Mouse (Mus musculus): ENCODE measurements around the gene Camkk2.

Gene Camkk2

DNA sequence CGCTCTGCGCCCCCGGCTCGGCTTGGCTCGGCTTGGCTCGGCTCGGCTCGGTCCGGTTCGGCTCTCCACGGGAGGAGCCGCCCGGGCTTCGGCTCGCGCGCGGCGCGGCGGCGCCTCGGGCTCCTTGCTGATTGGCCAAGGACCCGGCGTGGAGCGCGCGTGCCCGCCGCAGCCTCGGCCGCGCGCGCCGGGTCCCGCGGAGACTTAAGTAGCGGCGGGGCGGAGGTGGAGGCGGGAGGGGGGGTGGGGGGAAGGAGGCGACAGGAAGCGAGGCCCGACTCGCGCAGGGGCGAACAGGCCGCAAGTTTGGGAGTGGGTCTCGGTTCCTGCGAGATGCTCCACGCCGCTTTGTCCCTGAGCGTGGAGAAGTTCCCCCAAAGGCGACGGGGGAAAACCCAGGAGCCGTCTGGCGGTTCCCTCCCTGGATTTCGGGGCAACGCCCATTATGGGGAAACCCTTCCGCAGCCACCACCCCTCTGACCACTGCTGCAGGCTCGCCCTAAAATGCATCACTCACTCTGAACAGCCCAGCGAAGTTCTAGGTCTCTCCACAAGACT lies at the start of gene Camkk2:
Camkk2 (minus strand) TSS at position 133 of the 558 bp plus-strand sequence.
- DNase-seq (ENCODE audit: low spot score in 2 of 2) = peak; percentile 66 to 80

DNA sequence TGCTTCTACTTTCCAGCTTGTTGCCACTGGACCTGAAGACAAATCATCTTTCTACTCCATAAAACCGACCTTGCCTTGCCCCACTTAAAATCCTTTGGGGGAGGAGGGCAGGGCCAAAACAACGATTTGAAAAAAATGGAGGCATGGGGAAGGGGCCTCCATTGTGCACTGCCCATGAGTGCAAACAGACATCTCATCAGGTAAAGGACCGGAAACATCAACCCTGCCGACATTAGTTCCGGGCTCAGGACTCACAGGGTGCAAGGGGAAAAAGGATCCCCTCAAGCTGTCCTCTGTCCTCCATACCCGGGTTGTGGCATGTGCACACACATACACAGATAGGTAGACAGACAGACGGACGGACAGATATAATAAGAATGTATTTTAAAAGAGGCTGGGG lies 45.9 kb upstream of the Camkk2 start:
- DNase-seq (ENCODE audit: low spot score in 2 of 2) = no peak

DNA sequence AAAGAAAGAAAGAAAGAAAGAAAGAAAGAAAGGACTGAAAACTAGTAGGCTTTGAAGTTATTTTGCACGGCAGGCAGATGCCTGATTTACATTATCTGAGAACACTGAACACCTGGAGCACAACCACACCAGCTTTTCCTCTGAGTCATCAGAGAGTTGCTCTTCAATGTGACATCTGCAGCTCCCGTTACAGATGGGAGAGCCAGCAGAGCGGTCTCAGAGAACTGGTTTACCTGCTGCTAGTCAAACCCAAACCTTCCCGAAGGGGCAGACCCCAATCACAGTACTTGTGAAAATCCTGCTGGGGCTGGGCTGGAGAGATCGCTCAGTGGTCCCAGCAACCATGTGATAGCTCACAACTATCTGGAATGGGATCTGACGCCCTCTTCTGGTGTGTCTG lies 45.2 kb upstream of the Camkk2 start:
- DNase-seq (ENCODE audit: low spot score in 2 of 2) = peak; percentile 56 to 63

DNA sequence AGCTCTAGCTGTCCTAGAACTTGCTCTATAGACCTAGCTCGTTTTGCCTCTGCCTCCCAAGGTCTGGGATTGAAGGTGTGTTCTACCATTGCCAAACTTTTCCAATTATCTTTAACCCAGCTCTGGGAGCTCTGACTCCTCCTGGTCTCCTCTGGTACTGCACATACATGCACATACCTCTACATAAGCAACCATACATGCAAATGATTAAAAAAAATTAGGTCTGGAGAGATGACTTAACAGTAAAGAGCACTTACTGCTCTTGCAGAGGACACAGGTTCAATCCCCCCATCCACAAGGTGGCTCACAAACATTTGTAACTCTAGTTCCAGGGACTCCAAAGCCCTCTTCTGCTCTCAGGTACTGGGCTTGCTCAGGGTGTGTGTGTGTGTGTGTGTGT lies 44.8 kb upstream of the Camkk2 start:
- DNase-seq (ENCODE audit: low spot score in 2 of 2) = peak in 1 of 2 experiments; percentile 33

DNA sequence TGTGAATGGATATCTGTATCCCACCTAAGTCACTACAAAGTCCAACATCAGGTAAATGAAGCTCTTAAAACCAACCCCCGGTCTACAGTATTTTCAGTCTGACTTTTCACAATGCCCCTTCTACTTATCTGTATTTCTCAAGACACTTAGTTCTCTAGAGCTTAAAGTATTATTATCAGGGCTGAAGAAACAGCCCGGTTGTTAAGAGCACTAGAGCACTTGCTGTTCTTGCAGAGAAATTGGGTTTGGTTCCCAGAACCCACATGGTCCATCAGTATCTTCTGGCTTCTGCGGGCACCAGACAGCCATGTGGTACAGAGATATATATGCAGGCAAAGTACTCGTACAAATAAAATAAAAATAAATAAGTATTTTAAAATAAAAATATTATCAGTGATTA lies 43.2 kb upstream of the Camkk2 start:
- no peak for DNase-seq (ENCODE audit: low spot score in 2 of 2)

DNA sequence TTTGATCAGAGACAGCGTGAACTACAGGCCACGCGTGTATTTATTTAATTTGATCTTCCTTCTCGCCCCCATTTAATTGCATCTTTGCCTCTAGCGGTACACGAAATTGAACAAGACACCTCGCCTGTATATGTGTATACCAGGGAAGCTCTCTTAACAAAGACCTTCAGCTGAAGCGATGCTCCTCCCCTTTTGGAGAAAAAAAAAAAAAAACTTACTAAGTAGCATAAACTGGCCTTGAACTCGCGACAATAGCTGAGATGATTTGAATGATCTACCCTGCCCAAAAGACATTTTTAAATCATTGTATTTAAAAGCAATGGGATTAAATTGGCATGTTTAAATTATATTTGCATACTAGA lies 42.3 kb upstream of the Camkk2 start:
- no peak for DNase-seq (ENCODE audit: low spot score in 2 of 2)

DNA sequence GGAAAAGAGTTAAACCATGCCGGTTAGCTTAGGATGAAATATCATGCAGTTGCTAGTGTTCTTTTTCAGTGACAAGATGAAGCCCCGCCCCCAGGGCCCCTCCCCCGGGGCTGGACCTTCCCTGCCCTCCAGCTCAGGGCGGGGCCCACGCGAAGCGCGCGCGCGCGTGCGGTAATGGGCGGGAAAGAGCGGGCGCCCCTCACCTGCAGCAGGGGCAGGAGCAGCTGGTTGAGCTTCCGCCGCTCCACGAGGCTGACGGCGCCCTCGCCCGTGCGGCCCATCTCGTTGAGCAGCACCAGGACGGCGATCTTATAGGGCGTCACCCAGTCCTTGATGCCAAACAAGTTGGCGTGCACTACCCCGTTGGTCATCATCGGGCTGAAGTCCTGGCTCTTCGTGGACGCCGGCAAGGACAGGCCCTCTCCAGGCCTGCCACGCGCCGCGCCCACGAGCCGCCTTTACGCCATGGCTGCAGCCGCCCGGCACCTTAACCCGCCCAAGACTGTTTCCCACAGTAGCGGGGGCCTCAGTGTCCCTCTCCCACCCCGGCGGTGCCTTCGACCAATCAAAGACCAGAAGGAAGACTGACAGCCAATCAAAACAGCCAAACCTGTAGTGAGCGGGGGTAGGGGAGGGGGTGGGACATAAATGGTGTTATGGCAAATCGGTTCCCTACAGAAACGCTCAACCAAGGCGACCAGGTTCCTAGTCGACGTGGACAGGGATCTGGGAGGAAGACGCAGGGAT lies 41.7 kb upstream of the Camkk2 start, which contains the start of gene Anapc5:
Anapc5 (minus strand) TSS at position 563 of the 747 bp plus-strand sequence.
- peak; percentile 93 to 95 for DNase-seq (ENCODE audit: low spot score in 2 of 2)

DNA sequence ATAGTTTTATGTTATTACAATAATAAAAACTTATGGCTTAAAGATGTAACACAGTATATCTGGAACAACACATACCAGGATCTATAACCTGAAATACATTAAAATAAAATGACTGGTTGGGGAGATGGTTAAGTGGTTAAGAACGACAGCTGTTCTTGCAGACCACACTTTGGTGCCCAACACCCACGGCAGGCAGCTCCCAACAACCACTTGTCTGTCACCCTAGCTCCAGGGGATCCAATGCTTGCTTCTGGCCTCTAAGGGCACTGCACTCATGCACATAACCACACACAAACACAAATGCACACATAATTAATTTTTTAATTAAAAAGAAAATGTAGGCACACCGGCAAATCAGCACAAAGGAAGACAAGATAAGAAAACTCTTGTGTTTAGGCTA lies 33.5 kb upstream of the Camkk2 start:
- DNase-seq (ENCODE audit: low spot score in 2 of 2) = no peak

DNA sequence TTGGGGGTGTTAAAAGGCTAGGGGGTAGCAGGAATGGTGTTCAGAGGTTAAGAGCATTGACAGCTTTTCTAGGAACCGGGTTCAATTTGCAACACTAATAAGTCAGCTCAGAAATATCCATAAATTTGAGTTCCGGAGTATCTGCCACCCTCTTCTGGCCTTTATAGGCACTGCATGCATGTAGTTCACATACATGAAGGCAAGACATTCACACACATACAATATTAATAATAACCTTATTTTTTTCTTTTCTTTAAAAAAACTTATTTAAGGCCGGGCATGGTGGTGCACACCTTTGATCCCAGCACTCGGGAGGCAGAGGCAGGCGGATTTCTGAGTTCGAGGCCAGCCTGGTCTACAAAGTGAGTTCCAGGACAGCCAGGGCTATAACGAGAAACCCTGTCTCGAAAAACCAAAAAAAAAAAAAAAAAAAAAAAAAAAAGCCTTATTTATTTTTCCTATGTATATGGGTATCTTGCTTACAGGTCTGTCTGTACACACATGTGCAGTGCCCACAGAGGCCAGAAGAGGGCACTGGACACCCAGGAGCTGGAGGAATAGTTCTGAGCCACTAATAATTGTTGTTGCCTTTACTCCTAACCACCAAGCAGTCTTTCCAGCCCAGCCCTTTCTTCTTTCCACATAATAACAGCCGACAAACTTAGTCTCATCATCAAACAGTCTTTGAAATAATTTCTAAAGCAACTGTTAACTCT lies 32.3 kb upstream of the Camkk2 start:
- DNase-seq (ENCODE audit: low spot score in 2 of 2) = peak; percentile 56 to 80

DNA sequence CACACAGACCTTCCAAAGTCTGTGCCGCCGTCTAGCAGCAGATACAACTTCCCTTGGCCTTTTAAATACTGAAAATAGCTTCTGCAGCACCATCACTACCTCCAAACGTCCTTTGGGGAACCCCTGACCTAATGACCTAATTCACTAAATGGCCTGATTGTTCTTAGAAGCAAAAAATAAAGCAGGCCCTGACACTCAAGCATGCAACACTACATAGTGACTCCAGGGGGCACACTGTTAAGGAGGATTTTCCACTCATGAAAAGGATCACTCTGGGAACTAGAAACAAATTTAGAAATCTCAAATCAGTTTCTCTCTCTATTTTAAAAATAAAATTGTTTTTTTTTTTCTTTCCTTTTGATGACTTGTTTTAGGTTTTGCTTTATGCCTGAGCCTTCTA lies 26.3 kb upstream of the Camkk2 start:
- no peak for DNase-seq (ENCODE audit: low spot score in 2 of 2)

DNA sequence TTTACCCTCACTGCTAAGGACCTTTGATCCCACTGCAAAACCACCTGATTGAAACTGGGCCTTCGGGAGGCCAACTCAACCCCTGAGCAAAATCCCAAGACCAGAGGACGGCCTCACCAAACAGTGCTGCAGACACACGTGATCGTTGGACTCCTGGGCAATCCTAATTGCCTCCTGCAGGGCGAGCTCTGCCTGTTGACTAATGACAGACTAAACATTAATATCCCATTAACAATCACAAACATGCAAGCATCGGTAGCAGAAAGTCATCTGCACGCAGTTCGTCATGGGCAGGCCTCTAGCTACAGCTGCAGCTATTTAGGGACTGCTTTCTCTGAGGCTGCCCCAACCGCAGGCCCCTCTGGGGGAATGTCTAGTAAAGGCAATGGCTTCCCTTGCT lies 23.5 kb upstream of the Camkk2 start:
- no peak for DNase-seq (ENCODE audit: low spot score in 2 of 2)

DNA sequence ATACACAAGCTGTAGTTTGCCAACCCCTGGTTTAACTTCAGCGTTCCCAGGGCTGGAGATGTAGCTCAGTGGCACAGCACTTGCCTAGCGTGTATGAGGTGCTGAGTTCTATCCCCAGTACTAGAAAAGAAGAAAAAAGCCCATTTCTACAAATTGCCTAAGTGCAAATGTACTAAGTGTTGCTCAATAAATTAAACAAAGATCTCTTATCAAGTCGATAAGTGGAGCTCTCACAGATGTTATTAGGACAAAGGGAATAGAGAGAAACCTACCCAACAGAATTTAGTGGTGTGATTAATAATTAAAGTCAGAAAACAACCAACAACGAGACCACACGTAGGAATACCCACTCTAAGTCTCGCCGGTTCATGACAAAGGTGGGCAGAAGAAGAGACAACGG lies 22.5 kb upstream of the Camkk2 start:
- no peak for DNase-seq (ENCODE audit: low spot score in 2 of 2)

DNA sequence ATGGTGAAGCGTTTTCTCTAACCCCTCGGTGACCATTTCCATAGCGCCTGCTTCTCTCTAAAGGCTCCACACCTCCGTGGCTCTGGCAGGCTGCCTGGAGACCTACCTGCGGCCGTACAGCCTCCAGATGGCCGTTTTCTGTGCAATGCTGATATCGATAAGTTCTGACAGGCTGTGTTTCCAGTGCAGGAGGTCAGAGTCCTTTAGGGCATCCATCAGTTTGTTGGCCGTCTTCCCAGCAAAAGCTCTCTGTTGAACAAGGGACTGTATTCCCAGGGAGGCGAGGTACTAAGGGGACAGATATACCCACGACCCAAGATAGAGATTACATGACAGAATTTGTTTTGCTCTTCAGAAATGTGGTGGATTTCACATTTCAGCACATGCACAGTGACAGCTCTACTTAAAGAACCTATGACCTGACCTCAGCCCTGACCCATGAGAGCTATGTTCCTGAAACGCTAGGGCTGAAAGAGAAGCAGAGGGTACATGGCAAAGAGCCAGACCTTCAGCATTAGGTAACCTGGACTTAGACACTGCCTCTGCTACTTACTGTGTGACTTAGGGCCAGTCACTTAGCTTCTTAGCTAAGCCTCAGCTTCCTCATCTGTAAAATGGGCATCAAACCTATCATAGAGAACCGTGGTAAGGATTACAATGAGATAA lies 21.3 kb upstream of the Camkk2 start:
- DNase-seq (ENCODE audit: low spot score in 2 of 2) = no peak

DNA sequence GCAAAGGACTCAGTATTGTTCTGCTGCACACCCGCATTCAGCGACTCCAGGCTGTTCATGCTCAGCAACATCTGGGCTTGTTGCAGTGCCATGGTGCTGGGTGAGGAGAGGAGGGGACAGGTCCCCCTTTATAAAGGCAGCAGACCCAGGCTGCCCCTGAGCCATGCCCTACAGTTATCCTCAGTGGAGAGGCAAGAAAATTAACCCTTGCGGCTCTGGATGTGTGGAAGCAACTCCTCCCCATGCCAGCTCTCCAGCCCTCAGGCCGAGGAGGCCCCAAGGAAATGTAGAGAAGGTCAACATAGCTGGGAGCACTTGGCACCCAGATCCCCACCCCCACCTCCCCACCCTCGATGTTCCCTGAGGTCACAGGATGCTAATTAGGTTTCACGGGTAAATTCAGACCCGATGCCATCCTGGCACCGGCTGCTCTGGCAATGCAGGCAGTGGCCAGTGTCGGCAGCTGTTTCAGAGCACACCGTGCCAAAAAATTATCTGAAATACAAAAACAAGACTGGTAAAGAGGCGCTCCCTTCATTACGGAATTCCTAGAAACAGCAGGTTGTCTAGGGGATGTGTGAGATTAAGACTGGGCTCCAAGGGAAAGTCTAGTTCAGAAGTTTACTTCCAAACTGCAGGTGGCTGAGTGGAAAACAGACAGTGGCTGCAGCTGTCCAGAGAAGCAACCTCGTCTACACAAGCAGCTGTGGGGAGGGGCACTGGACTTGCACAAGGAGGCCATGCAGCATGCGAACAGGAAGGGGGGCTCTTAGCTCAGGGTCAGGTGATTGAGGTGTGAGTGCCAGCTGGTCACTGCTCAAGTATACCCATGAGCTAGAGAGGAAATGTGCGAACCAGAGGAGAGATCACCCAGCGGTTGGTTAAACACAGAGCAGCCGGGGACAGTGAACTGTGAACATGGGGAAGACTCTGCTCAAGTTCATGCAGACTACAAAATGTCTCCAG lies 20.5 kb upstream of the Camkk2 start:
- DNase-seq (ENCODE audit: low spot score in 2 of 2) = no peak

DNA sequence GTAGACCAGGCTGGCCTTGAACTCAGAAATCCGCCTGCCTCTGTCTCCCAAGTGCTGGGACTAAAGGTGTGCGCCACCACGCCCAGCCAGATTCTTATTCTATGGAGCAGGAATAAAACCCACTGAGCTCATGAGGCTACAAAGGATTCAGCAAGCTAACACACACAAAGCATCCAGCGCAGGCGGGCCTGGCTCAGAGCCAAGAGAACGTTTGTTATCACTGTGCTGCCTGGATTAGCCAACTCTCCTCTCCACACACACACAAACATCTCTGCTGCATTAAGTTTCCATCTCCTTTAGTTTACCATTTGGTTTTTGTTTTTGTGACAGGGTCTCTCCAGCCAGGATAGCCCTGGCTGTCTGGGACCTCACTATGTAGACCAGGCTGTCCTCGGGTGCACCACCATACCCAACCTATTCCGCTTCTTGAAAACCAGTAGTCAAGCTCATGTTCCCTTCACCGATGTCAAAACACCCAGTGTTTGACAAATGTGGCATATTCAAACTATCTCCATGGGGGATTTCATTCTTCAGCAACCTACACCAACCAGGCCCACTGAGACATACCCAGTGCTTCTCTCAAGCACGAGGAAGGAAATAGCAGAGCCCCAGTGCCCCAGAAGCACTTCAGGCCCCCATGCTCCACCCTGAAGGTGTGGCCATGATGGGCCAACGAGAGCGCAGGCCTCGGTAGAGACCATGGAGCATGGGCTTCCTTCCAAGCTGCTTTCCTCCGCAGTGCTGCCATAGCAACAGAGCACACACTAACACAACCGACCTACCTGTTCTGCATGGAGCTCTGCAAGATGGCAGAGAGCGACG lies 19.6 kb upstream of the Camkk2 start:
- DNase-seq (ENCODE audit: low spot score in 2 of 2) = no peak

DNA sequence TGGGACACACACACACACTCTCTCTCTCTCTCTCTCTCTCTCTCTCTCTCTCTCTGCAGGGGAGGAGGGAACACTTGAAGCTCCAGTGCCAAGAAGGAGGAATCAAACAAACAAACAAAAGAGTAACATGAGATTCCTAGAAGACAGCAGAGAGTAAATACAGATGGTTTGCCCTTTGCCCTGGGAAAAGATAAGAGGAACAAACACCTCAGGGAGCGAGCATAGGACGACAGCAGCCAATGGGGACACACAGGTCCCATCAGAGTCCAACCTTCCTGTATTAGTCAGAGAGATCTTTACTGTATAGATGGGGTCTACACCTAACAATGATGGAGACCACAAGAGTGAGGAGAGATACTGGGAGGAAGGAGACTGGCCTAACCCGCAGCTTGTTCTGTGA lies 18.7 kb upstream of the Camkk2 start:
- DNase-seq (ENCODE audit: low spot score in 2 of 2) = no peak

DNA sequence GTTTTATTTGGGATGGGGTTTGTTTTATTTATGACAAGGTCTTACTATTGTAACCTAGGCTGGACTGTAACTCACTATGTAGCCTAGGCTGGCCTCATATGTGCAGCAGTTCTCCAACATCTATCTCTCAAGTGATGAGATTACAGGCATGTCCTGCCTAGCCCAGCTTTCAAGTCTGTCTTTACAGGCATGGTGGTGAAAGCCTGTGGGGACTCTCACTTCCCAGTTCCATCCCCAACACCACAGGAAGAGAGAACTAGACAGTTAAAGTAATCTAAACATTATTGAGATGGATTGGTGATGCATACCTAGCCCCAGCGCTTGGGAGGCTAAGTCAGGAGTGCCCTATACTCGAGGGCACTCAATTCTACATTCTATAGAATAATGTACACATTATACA lies 9.5 kb upstream of the Camkk2 start:
- DNase-seq (ENCODE audit: low spot score in 2 of 2) = no peak

DNA sequence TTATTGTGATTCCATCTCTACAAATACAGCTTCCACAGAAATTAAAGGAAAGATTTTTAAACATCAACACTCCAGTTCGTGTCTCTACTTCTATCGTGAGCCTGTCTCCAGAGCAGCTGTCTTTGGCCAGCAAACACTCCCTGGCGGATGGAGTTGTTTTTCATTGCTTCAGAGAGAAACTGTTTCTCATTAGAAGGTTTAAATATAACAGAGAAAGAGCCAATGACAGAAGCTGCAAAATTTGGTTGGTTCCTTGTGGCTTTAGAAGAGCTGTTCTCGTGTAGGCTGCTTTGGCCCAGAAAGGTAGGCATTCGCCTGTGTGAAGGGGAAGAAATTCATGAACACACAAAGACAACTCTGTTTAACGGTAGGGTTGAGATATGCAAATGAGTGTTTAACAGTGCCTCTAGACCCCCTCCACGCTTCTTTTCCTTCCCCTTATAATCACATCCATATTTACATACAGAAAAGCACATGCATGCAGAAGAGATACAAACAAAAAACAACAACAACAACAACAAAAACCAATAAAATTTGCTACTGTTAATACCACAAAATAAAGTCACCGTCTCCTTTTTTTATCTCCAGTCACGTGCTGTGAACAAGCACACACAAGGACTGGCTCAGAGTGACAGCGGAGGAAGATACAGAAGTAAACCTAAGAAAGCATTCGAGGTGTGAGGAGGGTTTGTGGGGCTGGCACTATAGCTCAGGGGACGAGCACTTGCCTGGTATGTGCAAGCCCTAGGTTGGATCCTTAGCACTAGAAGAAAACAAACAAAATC lies 7.0 kb upstream of the Camkk2 start:
- no peak for DNase-seq (ENCODE audit: low spot score in 2 of 2)

DNA sequence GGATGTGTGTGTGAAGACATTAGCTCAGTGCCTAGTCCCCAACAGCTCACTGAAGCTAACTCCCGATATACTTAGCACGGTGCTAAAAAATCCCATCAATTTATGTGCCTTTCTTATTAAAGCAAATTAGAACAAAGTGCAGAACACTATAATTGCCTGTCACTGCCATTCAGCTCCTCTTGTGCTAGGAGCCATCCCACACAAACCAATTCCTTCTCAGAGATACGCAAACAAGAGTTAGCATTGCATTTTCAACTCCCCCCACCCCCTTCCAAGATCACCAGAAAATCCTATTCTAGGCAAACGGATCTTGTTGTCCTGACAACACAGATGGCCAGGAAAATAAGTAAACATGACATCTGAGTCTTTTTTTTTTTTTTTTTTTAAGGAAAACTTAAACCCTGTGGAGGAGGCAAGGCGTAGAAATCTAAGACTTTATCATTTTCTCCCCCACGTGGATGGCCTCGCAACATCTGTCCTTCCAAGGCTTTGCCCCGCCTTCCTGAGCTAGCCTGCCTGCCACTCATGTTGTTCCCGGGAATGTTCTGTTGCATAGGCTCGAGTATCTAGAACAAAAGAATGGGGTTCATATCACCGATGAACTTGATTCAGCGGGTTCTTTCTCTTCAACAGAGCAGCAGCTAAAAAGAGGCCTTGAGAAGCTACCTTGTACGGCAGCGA lies 4.7 kb upstream of the Camkk2 start:
- DNase-seq (ENCODE audit: low spot score in 2 of 2) = no peak
